Mouse (Mus musculus) CH12.LX (cell line): ENCODE results near the gene Mtch2. TPM values are rescaled to one million over a fixed set of nuclear protein-coding genes. Genes with fewer than 3 reads are reported as not detected.

Experiments
- DNase-seq: peaks from one replicate; pipeline ENCODE4 v3.0.0-alpha.2; 2013; ENCODE audit errors: extremely low read depth
- H3K27ac ChIP-seq: 2 replicates; pipeline ENCODE4 v1.5.1; 2012; ENCODE audit warnings: low read depth, mild to moderate bottlenecking, control low read depth, moderate library complexity; ENCODE audit not compliant: insufficient read depth
- H3K27me3 ChIP-seq: replicated peaks from 2 replicates; pipeline ENCODE3; 2012; ENCODE audit warnings: inconsistent platforms
- H3K36me3 ChIP-seq, 2 experiments: replicated peaks in 1 of 2; 2 replicates each; pipeline versions ENCODE3 to v1.6.1; 2012; ENCODE audit warnings: inconsistent platforms in 1 of 2, low read length in 1 of 2, mild to moderate bottlenecking in 1 of 2, mixed read lengths in 1 of 2, moderate library complexity in 1 of 2; ENCODE audit not compliant: control insufficient read depth in 1 of 2, insufficient read depth in 1 of 2
- H3K4me1 ChIP-seq, 2 experiments: 2 replicates each; pipeline ENCODE4 v1.6.1; 2012; ENCODE audit warnings: inconsistent platforms in 1 of 2, moderate library complexity in 1 of 2; ENCODE audit not compliant: insufficient read depth in 2 of 2, control insufficient read depth in 1 of 2
- H3K4me2 ChIP-seq: 2 replicates; pipeline ENCODE4 v1.6.1; 2012; ENCODE audit warnings: low read depth, mild to moderate bottlenecking, control low read depth; ENCODE audit not compliant: poor library complexity, insufficient read depth, severe bottlenecking
- H3K4me3 ChIP-seq, 3 experiments: fragments of 150-350 bp in 1 of 3; sonication (generic) in 1 of 3; replicated peaks in 1 of 3; 2 replicates each; pipeline versions ENCODE3 to v1.5.1; 2011 to 2012; ENCODE audit warnings: low read depth in 2 of 3, low read length in 2 of 3, mild to moderate bottlenecking in 2 of 3, moderate library complexity in 2 of 3, control low read depth in 1 of 3, improper control_type of control experiment in 1 of 3, inconsistent platforms in 1 of 3, mixed read lengths in 1 of 3; ENCODE audit not compliant: poor library complexity in 1 of 3
- H3K79me2 ChIP-seq: replicated peaks from 2 replicates; pipeline ENCODE4 v1.6.1; 2012; ENCODE audit warnings: mild to moderate bottlenecking, moderate library complexity; ENCODE audit not compliant: control insufficient read depth, poor library complexity, insufficient read depth, severe bottlenecking; ENCODE audit errors: extremely low read depth
- H3K9ac ChIP-seq: 2 replicates; pipeline ENCODE4 v1.6.1; 2012; ENCODE audit warnings: low read depth, mild to moderate bottlenecking, control low read depth, moderate library complexity; ENCODE audit not compliant: insufficient read depth
- H3K9me3 ChIP-seq: replicated peaks from 2 replicates; pipeline ENCODE3; 2012; ENCODE audit warnings: low read length, inconsistent platforms, mixed read lengths
- BHLHE40 ChIP-seq: IDR thresholded peaks from 2 replicates; pipeline ENCODE4 v1.6.1; 2011; ENCODE audit warnings: mild to moderate bottlenecking, low read depth, low read length, improper control_type of control experiment
- CHD1 ChIP-seq: IDR thresholded peaks from 2 replicates; pipeline ENCODE4 v1.6.1; 2012; ENCODE audit warnings: low read depth, low read length, improper control_type of control experiment, inconsistent platforms
- CHD2 ChIP-seq: IDR thresholded peaks from 2 replicates; pipeline ENCODE4 v1.6.1; 2011; ENCODE audit warnings: low read length, improper control_type of control experiment
- CTCF ChIP-seq, 2 experiments: IDR thresholded peaks in 1 of 2; conservative IDR thresholded peaks in 1 of 2; 2 replicates each; pipeline ENCODE4 v1.5.1; 2011 to 2012; ENCODE audit warnings: low read depth in 2 of 2, low read length in 2 of 2, improper control_type of control experiment in 1 of 2, inconsistent platforms in 1 of 2, mild to moderate bottlenecking in 1 of 2, moderate library complexity in 1 of 2
- ELF1 ChIP-seq: IDR thresholded peaks from 2 replicates; pipeline ENCODE4 v1.6.1; 2014; ENCODE audit warnings: low read depth, mild to moderate bottlenecking, inconsistent platforms, low read length, improper control_type of control experiment
- EP300 ChIP-seq: IDR thresholded peaks from 2 replicates; pipeline ENCODE4 v1.6.1; 2011; ENCODE audit warnings: low read length, improper control_type of control experiment
- ETS1 ChIP-seq: conservative IDR thresholded peaks from 2 replicates; pipeline ENCODE4 v1.6.1; 2012; ENCODE audit warnings: low read depth, mild to moderate bottlenecking, inconsistent platforms, low read length, improper control_type of control experiment, moderate library complexity
- GABPA ChIP-seq: IDR thresholded peaks from 2 replicates; pipeline ENCODE4 v1.6.1; 2012; ENCODE audit warnings: low read depth, low read length, improper control_type of control experiment, inconsistent platforms; ENCODE audit not compliant: insufficient replicate concordance
- HCFC1 ChIP-seq: IDR thresholded peaks from 2 replicates; pipeline ENCODE4 v1.6.1; 2012; ENCODE audit warnings: low read depth, mild to moderate bottlenecking, inconsistent platforms, low read length, improper control_type of control experiment
- IRF4 ChIP-seq: IDR thresholded peaks from 2 replicates; pipeline ENCODE4 v1.6.1; 2014; ENCODE audit warnings: low read depth, mild to moderate bottlenecking, inconsistent platforms, low read length, improper control_type of control experiment
- JUND ChIP-seq: conservative IDR thresholded peaks from 2 replicates; pipeline ENCODE4 v1.6.1; 2011; ENCODE audit warnings: low read depth, low read length, improper control_type of control experiment
- KAT2A ChIP-seq: IDR thresholded peaks from 2 replicates; pipeline ENCODE4 v1.6.1; 2012; ENCODE audit warnings: low read length, improper control_type of control experiment, inconsistent platforms; ENCODE audit not compliant: insufficient replicate concordance
- MAX ChIP-seq: IDR thresholded peaks from 2 replicates; pipeline ENCODE4 v1.6.1; 2011; ENCODE audit warnings: low read length, improper control_type of control experiment
- MAZ ChIP-seq: IDR thresholded peaks from 2 replicates; pipeline ENCODE4 v1.6.1; 2012; ENCODE audit warnings: low read depth, mild to moderate bottlenecking, inconsistent platforms, low read length, improper control_type of control experiment, moderate library complexity
- MEF2A ChIP-seq: IDR thresholded peaks from 2 replicates; pipeline ENCODE4 v1.6.1; 2014; ENCODE audit warnings: low read depth, mild to moderate bottlenecking, inconsistent platforms, low read length, improper control_type of control experiment, borderline replicate concordance
- MXI1 ChIP-seq: IDR thresholded peaks from 2 replicates; pipeline ENCODE4 v1.6.1; 2011; ENCODE audit warnings: mild to moderate bottlenecking, low read depth, low read length, improper control_type of control experiment
- MYC ChIP-seq: IDR thresholded peaks from 2 replicates; pipeline ENCODE4 v1.6.1; 2011; ENCODE audit warnings: low read depth, mild to moderate bottlenecking, improper control_type of control experiment, low read length
- NELFE ChIP-seq: IDR thresholded peaks from 2 replicates; pipeline ENCODE4 v1.6.1; 2011; ENCODE audit warnings: low read depth, low read length, improper control_type of control experiment
- NRF1 ChIP-seq: IDR thresholded peaks from 2 replicates; pipeline ENCODE4 v1.6.1; 2014; ENCODE audit warnings: low read depth, mild to moderate bottlenecking, inconsistent platforms, low read length, improper control_type of control experiment, moderate library complexity
- POLR2A ChIP-seq: IDR thresholded peaks from 2 replicates; pipeline ENCODE4 v1.6.1; 2011; ENCODE audit warnings: low read depth, mild to moderate bottlenecking, improper control_type of control experiment, low read length
- POLR2AphosphoS2 ChIP-seq: IDR thresholded peaks from 2 replicates; pipeline ENCODE4 v1.6.1; 2011; ENCODE audit warnings: low read depth, low read length, improper control_type of control experiment
- RAD21 ChIP-seq: IDR thresholded peaks from 2 replicates; pipeline ENCODE4 v1.6.1; 2011; ENCODE audit warnings: low read depth, mild to moderate bottlenecking, low read length, improper control_type of control experiment, moderate library complexity
- RCOR1 ChIP-seq: conservative IDR thresholded peaks from 2 replicates; pipeline ENCODE4 v1.6.1; 2012; ENCODE audit warnings: low read depth, mild to moderate bottlenecking, inconsistent platforms, low read length, improper control_type of control experiment
- SIN3A ChIP-seq: IDR thresholded peaks from 2 replicates; pipeline ENCODE4 v1.6.1; 2012; ENCODE audit warnings: low read length, improper control_type of control experiment, inconsistent platforms
- SMC3 ChIP-seq: IDR thresholded peaks from 2 replicates; pipeline ENCODE4 v1.6.1; 2011; ENCODE audit warnings: low read depth, low read length, improper control_type of control experiment
- TBP ChIP-seq: conservative IDR thresholded peaks from 2 replicates; pipeline ENCODE4 v1.6.1; 2011; ENCODE audit warnings: low read depth, low read length, improper control_type of control experiment
- TCF12 ChIP-seq: IDR thresholded peaks from 2 replicates; pipeline ENCODE4 v1.6.1; 2014; ENCODE audit warnings: low read depth, mild to moderate bottlenecking, inconsistent platforms, low read length, improper control_type of control experiment
- UBTF ChIP-seq: IDR thresholded peaks from 2 replicates; pipeline ENCODE4 v1.6.1; 2012; ENCODE audit warnings: low read depth, mild to moderate bottlenecking, inconsistent platforms, low read length, improper control_type of control experiment, moderate library complexity
- USF1 ChIP-seq: IDR thresholded peaks from 2 replicates; pipeline ENCODE4 v1.6.1; 2014; ENCODE audit warnings: low read depth, mild to moderate bottlenecking, inconsistent platforms, low read length, improper control_type of control experiment
- ZC3H11A ChIP-seq: IDR thresholded peaks from 2 replicates; pipeline ENCODE4 v1.6.1; 2012; ENCODE audit warnings: low read depth, mild to moderate bottlenecking, inconsistent platforms, low read length, improper control_type of control experiment
- ZKSCAN1 ChIP-seq: IDR thresholded peaks from 2 replicates; pipeline ENCODE4 v1.6.1; 2012; ENCODE audit warnings: low read depth, inconsistent platforms, low read length, improper control_type of control experiment, borderline replicate concordance
- ZMIZ1 ChIP-seq: IDR thresholded peaks from 2 replicates; pipeline ENCODE4 v1.6.1; 2012; ENCODE audit warnings: low read depth, mild to moderate bottlenecking, inconsistent platforms, low read length, improper control_type of control experiment
- dilution Hi-C: fragments of 300-500 bp; cut with MboI; formaldehyde crosslinking; loops from 2 replicates; pipeline ENCODE4 v1.14.3; 2020; ENCODE audit warnings: low sequenced_read_pairs; ENCODE audit not compliant: extremely low pct_unique_long_range_greater_than_20kb, extremely low pct_ligation_motif_present
- in situ Hi-C: fragments of 300-500 bp; cut with MboI; formaldehyde crosslinking; loops from 3 replicates; pipeline ENCODE4 v1.14.3; 2019; ENCODE audit warnings: low sequenced_read_pairs, low pct_ligation_motif_present, low pct_unique_long_range_greater_than_20kb, mixed read lengths
- polyA plus RNA-seq: library from polyadenylated mRNA; unstranded; fragments of >175 nt; gene quantifications from 2 replicates; pipeline ENCODE4 v1.2.1, GENCODE M21; 2012; ENCODE audit warnings: low read depth; ENCODE audit not compliant: insufficient read length
- total RNA-seq, 2 experiments: library from RNA; depleted of rRNA; stranded (reverse); fragments of 300-350 nt in 1 of 2; fragments of >200 nt in 1 of 2; gene quantifications; 2 replicates each; pipeline ENCODE4 v1.2.3; 2012 to 2014

Gene Mtch2
- total and polyA plus RNA-seq, 3 experiments, result 70.0 to 162 (median 158) TPM

- dilution Hi-C loops, result no loop called here
- in situ Hi-C loops, result no loop called here
- Histone ChIP-seq H3K27me3 (no peaks in the 10 kb centered on the region), H3K27ac (peak within 1 kb of the TSS; percentile 57; the same call in 1 of the 2 replicates), H3K4me2 (peak within 1 kb of the TSS; percentile 99), H3K9ac (peak within 1 kb of the TSS; percentile 69), H3K79me2 (peaks cover 29% of the 10 kb centered on the region), H3K4me3 (peak within 1 kb of the TSS; percentile 81 to 100 (median 95)), H3K36me3 (peaks cover 34 to 66% of the 10 kb centered on the region in 2 experiments), H3K4me1 (peaks cover 9 to 36% of the 10 kb centered on the region in 2 experiments), H3K9me3 (no peaks in the 10 kb centered on the region)
- peak; percentile 92 for DNase-seq
- TF ChIP-seq SMC3 (no peak), ZKSCAN1 (no peak), TCF12 (peak; percentile 92), ETS1 (no peak), RCOR1 (no peak), SIN3A (peak; percentile 95), NRF1 (peak; percentile 63), MAX (peak; percentile 53; the same call in 1 of the 2 replicates), NELFE (peak; percentile 97), POLR2AphosphoS2 (0 out of 2 replicates have a peak, but pooled peaks have one; percentile 73), ELF1 (peak; percentile 84), CTCF (conservative IDR thresholded peaks at IDR 0.05 in 1 of 2, IDR thresholded peaks at IDR 0.05 in 1 of 2; ENCODE audit: low read depth in 2 of 2, low read length in 2 of 2) (no peak), TBP (peak; percentile 74; the same call in 1 of the 2 replicates), EP300 (no peak), MAZ (peak; percentile 63; the same call in 1 of the 2 replicates), MYC (peak; percentile 64; the same call in 1 of the 2 replicates), GABPA (peak; percentile 30; the same call in 1 of the 2 replicates), MXI1 (peak; percentile 93), ZC3H11A (no peak), HCFC1 (peak; percentile 94), CHD2 (peak; percentile 77), KAT2A (peak; percentile 91; the same call in 1 of the 2 replicates), ZMIZ1 (peak; percentile 95), CHD1 (0 out of 2 replicates have a peak, but pooled peaks have one; percentile 59), UBTF (no peak), RAD21 (no peak), BHLHE40 (0 out of 2 replicates have a peak, but pooled peaks have one; percentile 35), USF1 (no peak), MEF2A (peak; percentile 70), POLR2A (peak; percentile 94), JUND (no peak), IRF4 (peak; percentile 81)
Measured at GRCm38 (mm10) chr2:90904076-90904855, 57.3 kb downstream of the Mtch2 start, which contains the start of the genes Kbtbd4 and Ndufs3. TSS of gene Kbtbd4 (plus strand) at chr2:90904740. TSS of gene Ndufs3 (minus strand) at chr2:90904827.
